Mouse (Mus musculus) liver, embryonic 14.5 days (tissue): Measurements from ENCODE around the gene Syt6. TPM values are rescaled to one million over a fixed set of nuclear protein-coding genes. Genes with fewer than 3 reads are reported as not detected.

Source experiments
- ATAC-seq: fragments of 200-750 bp; cut with Nextera tagmentation; 2 replicates; pipeline ENCODE4 v1.8.0; 2017; ENCODE audit warnings: moderate number of reproducible peaks, mild to moderate bottlenecking, moderate library complexity; ENCODE audit not compliant: insufficient read depth
- DNase-seq, 3 experiments: peaks; one replicate each; pipeline ENCODE4 v3.0.0-alpha.2; 2012 to 2013; ENCODE audit warnings: low read depth in 3 of 3, low spot score in 3 of 3
- H3K27ac ChIP-seq: fragments of 300-500 bp; sonication (generic); 2 replicates; pipeline ENCODE4 v1.5.1; 2014; ENCODE audit warnings: moderate library complexity, mild to moderate bottlenecking, control low read depth, inconsistent platforms
- H3K27me3 ChIP-seq: fragments of 300-500 bp; sonication (generic); 2 replicates; pipeline ENCODE4 v1.6.1; 2014; ENCODE audit warnings: mild to moderate bottlenecking, low read length, moderate library complexity; ENCODE audit not compliant: control insufficient read depth, insufficient read depth
- H3K36me3 ChIP-seq: fragments of 300-500 bp; sonication (generic); replicated peaks from 2 replicates; pipeline ENCODE4 v1.6.1; 2014; ENCODE audit warnings: low read depth; ENCODE audit not compliant: control insufficient read depth, insufficient read depth
- H3K4me1 ChIP-seq, 2 experiments: fragments of 200-500 bp in 1 of 2; fragments of 300-500 bp in 1 of 2; sonication (generic) in 1 of 2; replicated peaks; 2 replicates each; pipeline ENCODE4 v1.6.1; 2012 to 2014; ENCODE audit warnings: antibody characterized with exemption in 1 of 2, inconsistent platforms in 1 of 2, low read length in 1 of 2; ENCODE audit not compliant: control insufficient read depth in 2 of 2, insufficient read depth in 2 of 2
- H3K4me2 ChIP-seq: fragments of 300-500 bp; sonication (generic); 2 replicates; pipeline ENCODE4 v1.6.1; 2014; ENCODE audit warnings: low read depth, mild to moderate bottlenecking, control low read depth, moderate library complexity
- H3K4me3 ChIP-seq, 2 experiments: fragments of 200-500 bp in 1 of 2; fragments of 300-500 bp in 1 of 2; sonication (generic) in 1 of 2; 2 replicates each; pipeline ENCODE4 v1.5.1; 2012 to 2014; ENCODE audit warnings: low read depth in 2 of 2, low read length in 2 of 2, mild to moderate bottlenecking in 2 of 2, control low read depth in 1 of 2, inconsistent platforms in 1 of 2, moderate library complexity in 1 of 2; ENCODE audit not compliant: insufficient read depth in 1 of 2
- H3K9ac ChIP-seq: fragments of 300-500 bp; sonication (generic); replicated peaks from 2 replicates; pipeline ENCODE4 v1.6.1; 2014; ENCODE audit warnings: mild to moderate bottlenecking, control low read depth, moderate library complexity
- H3K9me3 ChIP-seq: fragments of 300-500 bp; sonication (generic); 2 replicates; pipeline ENCODE4 v1.6.1; 2016; ENCODE audit warnings: low read length, mixed read lengths; ENCODE audit not compliant: control insufficient read depth
- CTCF ChIP-seq: IDR thresholded peaks from 2 replicates; pipeline ENCODE4 v1.5.1; 2016; ENCODE audit warnings: antibody characterized with exemption, low read depth, control low read depth
- EP300 ChIP-seq: IDR thresholded peaks from 2 replicates; pipeline ENCODE4 v1.6.1; 2016; ENCODE audit warnings: antibody characterized with exemption, low read depth
- WGBS: fragments of 180-500 bp; shearing (Covaris S2); extraction: QIAGEN DNeasy Blood & Tissue Kit; methylation state at CpG from one replicate; pipeline ENCODE4 v1.1.7; 2014; ENCODE audit not compliant: insufficient replicate concordance; 5-methylcytosine and 5-hydroxymethylcytosine counted together
- polyA plus RNA-seq, 2 experiments: library from polyadenylated mRNA; depleted of rRNA in 1 of 2; stranded (reverse) in 1 of 2; unstranded in 1 of 2; fragments of >200 nt; fragmentation: Nextera tagmentation in 1 of 2; extraction: Ambion mirVana in 1 of 2; gene quantifications; 2 replicates each; pipeline versions ENCODE4 v1.2.1 to v1.2.3; 2012 to 2014

Syt6 gene
- polyA plus RNA-seq, 2 experiments, result 0.01 TPM; not detected in 1

GRCm38 (mm10) chr3:103595271-103595810, 20.3 kb downstream of the Syt6 start:
- Histone ChIP-seq H3K9ac (no peak overlapping the region), H3K4me1 (no peaks in the 10 kb centered on the region), H3K9me3 (no peaks in the 10 kb centered on the region), H3K27ac (no peak overlapping the region), H3K4me2 (no peak overlapping the region), H3K36me3 (no peaks in the 10 kb centered on the region), H3K4me3 (no peak overlapping the region), H3K27me3 (no peaks in the 10 kb centered on the region)
- TF ChIP-seq CTCF (no peak), EP300 (no peak)
- ATAC-seq, result no peak
- DNase-seq, result no peak
- WGBS, result 57% methylated on average over 7 of the region's 7 CpGs

- Histone ChIP-seq H3K4me3 (no peak overlapping the region), H3K9ac (no peak overlapping the region), H3K9me3 (no peaks in the 10 kb centered on the region), H3K36me3 (no peaks in the 10 kb centered on the region), H3K27me3 (no peaks in the 10 kb centered on the region), H3K4me1 (no peaks in the 10 kb centered on the region), H3K4me2 (no peak overlapping the region), H3K27ac (no peak overlapping the region)
- ATAC-seq (no peak), DNase-seq (no peak)
- 57% methylated on average over 4 of the region's 4 CpGs for WGBS
- TF ChIP-seq CTCF (no peak), EP300 (no peak)
Measured at GRCm38 (mm10) chr3:103597586-103597985, 22.6 kb downstream of the Syt6 start.

- ATAC-seq (no peak), DNase-seq (no peak)
- Histone ChIP-seq H3K9ac (no peak overlapping the region), H3K4me2 (no peak overlapping the region), H3K36me3 (no peaks in the 10 kb centered on the region), H3K27ac (no peak overlapping the region), H3K4me3 (no peak overlapping the region), H3K27me3 (no peaks in the 10 kb centered on the region), H3K9me3 (no peaks in the 10 kb centered on the region), H3K4me1 (no peaks in the 10 kb centered on the region)
- WGBS, result 55% methylated on average over 7 of the region's 7 CpGs
- TF ChIP-seq EP300 (no peak), CTCF (no peak)
Measured at GRCm38 (mm10) chr3:103601011-103601410, 26.0 kb downstream of the Syt6 start.

DNA sequence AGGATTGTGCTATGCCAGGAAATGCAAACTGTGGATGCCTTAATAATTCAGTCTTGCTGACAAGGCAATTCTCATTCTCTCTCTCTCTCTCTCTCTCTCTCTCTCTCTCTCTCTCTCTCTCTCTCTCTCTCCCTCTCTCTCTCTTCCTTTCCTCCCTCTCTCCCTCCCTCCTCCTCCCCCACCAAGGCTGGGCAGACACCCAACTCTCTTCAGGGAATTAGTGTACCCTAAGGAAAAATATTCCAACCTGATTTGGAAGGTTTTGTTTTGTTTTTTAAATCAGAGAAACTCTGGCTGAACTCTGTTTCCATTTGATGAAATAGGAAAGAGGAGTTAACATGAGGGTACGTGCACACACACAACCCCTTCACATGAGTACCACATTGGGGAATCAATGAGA, 26.5 kb downstream of the Syt6 start:
- 74% methylated on average over 1 of the region's 1 CpGs for WGBS
- Histone ChIP-seq H3K9ac (no peak overlapping the region), H3K4me2 (no peak overlapping the region), H3K4me3 (no peak overlapping the region), H3K27ac (no peak overlapping the region), H3K9me3 (no peaks in the 10 kb centered on the region), H3K27me3 (no peaks in the 10 kb centered on the region), H3K36me3 (no peaks in the 10 kb centered on the region), H3K4me1 (no peaks in the 10 kb centered on the region)
- TF ChIP-seq EP300 (no peak), CTCF (no peak)
- DNase-seq (no peak), ATAC-seq (no peak)

- DNase-seq (no peak), ATAC-seq (no peak)
- Histone ChIP-seq H3K4me2 (no peak overlapping the region), H3K4me1 (no peaks in the 10 kb centered on the region), H3K27me3 (no peaks in the 10 kb centered on the region), H3K36me3 (no peaks in the 10 kb centered on the region), H3K9me3 (no peaks in the 10 kb centered on the region), H3K9ac (no peak overlapping the region), H3K27ac (no peak overlapping the region), H3K4me3 (no peak overlapping the region)
- 60% methylated on average over 6 of the region's 6 CpGs for WGBS
- no peak for TF ChIP-seq EP300
- TF ChIP-seq CTCF, result no peak
Measured at GRCm38 (mm10) chr3:103606045-103606597, 31.1 kb downstream of the Syt6 start.
